Mouse (Mus musculus): ENCODE measurements around the gene Sh3d19. TPM values are rescaled to one million over a fixed set of nuclear protein-coding genes. Genes with fewer than 3 reads are reported as not detected.

Sh3d19 gene
- polyA plus RNA-seq, 1 experiment from 2014 or later, result 6.2 TPM

GRCm38 (mm10) chr3:86119237-86119932, 148.5 kb downstream of the Sh3d19 start:
- 76% methylated on average over 16 of the region's 16 CpGs for WGBS (ENCODE audit: insufficient replicate concordance)
- Histone ChIP-seq H3K9ac (no peak overlapping the region), H3K4me2 (no peak overlapping the region), H3K36me3 (peaks cover 28% of the 10 kb centered on the region), H3K27me3 (no peaks in the 10 kb centered on the region), H3K27ac (no peak overlapping the region), H3K4me3 (replicated peaks) (no peak overlapping the region), H3K9me3 (replicated peaks) (no peaks in the 10 kb centered on the region), H3K4me1 (replicated peaks) (peaks cover 8% of the 10 kb centered on the region; the same call in 1 of the 2 replicates)
- DNase-seq (no peak), ATAC-seq (ENCODE audit: low read depth) (no peak)

DNA sequence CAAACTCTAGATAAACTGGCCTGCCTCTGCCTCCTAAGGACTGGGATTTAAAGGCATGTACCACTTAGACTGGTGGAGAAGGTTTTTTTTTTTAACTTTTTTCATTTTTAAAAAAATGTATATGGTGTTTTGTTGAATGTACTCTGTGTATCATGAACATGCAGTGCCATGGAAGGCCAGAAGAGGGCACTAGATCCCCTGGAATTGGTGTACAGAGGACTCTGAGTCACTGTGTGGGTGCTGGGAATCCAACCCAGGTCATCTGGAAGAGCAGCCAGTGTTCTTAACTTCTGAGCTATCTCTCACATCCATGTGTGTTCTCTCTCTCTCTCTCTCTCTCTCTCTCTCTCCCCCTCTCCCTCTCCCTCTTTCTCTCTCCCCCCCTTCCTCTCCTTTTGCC, 151.2 kb downstream of the Sh3d19 start:
- no peak overlapping the region for H3K4me2 ChIP-seq
- H3K27me3 ChIP-seq, result no peaks in the 10 kb centered on the region
- H3K27ac ChIP-seq, result no peak overlapping the region
- no peak overlapping the region for H3K9ac ChIP-seq
- H3K4me3 ChIP-seq (replicated peaks), result no peak overlapping the region
- no peak for DNase-seq
- no peaks in the 10 kb centered on the region for H3K9me3 ChIP-seq (replicated peaks)
- no peak for ATAC-seq (ENCODE audit: low read depth)
- H3K4me1 ChIP-seq (replicated peaks), result peaks cover 8% of the 10 kb centered on the region; the same call in 1 of the 2 replicates
- H3K36me3 ChIP-seq, result peaks cover 19% of the 10 kb centered on the region

DNA sequence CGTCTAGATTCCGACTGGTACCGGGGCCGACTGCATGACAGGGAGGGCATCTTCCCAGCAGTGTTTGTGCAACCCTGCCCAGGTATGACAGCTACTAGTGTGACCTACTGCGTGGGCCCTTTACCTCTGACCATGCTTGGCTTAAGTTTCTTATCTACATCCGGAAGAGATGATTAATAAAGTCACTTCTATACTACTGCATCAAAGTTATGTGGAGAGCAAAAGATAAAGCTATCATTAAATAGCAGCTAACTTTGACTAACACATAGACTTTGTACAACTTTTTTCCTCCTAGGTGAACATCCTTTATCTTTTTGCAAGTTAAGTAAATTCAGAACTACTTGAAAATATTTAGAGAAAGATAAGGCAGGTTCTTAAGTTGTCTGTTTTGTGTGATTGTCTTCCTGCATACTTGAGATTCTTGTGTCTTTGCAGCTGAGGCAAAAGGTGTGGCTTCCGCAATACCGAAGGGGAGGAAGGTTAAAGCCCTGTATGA, 152.4 kb downstream of the Sh3d19 start:
- peaks cover 8% of the 10 kb centered on the region; the same call in 1 of the 2 replicates for H3K4me1 ChIP-seq (replicated peaks)
- no peak overlapping the region for H3K4me3 ChIP-seq (replicated peaks)
- no peaks in the 10 kb centered on the region for H3K9me3 ChIP-seq (replicated peaks)
- peak; percentile 47; the same call in 1 of the 2 replicates for ATAC-seq (ENCODE audit: low read depth)
- H3K4me2 ChIP-seq, result no peak overlapping the region
- no peak for DNase-seq
- H3K27ac ChIP-seq, result no peak overlapping the region
- H3K9ac ChIP-seq, result no peak overlapping the region
- H3K36me3 ChIP-seq, result peaks cover 19% of the 10 kb centered on the region
- WGBS (ENCODE audit: insufficient replicate concordance), result 62% methylated on average over 8 of the region's 8 CpGs
- H3K27me3 ChIP-seq, result no peaks in the 10 kb centered on the region

DNA sequence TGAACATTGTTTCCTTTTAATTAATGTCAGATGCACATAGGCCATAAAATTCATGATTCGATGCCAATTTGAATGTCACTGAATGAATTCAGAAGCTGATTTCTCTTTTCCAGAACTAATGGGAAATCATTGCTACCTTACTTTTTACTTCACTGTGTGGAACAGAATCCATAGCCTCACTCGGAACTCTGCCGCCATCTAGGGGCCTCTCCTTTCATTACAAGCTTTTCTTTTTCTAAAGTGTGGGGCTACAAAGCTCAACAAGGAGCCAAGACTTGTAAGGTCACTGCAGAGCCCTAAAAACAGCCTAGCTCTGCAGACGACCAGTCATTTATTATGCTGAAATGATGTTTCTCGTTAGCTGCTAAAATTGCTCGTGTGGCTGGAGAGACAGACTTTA, 158.8 kb downstream of the Sh3d19 start:
- ATAC-seq (ENCODE audit: low read depth), result no peak
- peak; percentile 52 for DNase-seq
- Histone ChIP-seq H3K27me3 (no peaks in the 10 kb centered on the region), H3K27ac (no peak overlapping the region), H3K9me3 (replicated peaks) (no peaks in the 10 kb centered on the region), H3K9ac (no peak overlapping the region), H3K4me1 (replicated peaks) (0 out of 2 replicates have a peak, but pooled peaks cover 2% of the 10 kb centered on the region), H3K36me3 (peaks cover 10% of the 10 kb centered on the region), H3K4me3 (replicated peaks) (no peak overlapping the region), H3K4me2 (no peak overlapping the region)
- 13% methylated on average over 6 of the region's 6 CpGs for WGBS (ENCODE audit: insufficient replicate concordance)

DNA sequence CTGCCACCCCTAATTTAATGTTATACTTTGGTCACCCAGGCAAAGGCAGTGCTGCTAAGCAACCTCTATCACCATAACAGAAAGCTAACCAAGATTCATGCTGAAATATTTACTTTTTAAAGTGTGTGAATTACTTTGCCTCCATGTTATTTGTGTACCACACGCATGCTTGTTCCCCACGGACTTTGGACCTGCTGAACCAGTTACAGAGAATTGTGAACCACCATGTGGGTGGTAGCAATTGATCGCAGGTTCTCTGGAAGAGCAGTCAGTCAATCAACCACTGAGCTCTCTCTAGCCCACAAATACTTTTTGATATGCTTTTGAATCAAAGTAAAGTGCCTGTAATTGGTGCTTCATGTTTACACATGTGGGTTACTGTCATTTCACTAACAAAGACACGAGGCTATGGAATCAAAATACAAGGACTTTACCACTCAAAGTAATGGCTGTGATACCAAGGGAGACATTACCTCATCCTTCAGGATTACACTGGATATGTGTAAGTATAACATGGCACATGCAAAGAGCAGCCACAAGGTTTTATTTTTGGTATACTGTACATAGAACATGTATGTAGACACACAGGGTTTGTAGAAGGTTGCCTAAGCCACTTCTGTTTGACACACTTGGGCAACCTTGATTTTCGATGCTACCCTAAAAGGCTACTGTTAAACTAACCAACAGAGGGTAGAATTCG, 164.2 kb downstream of the Sh3d19 start:
- H3K4me1 ChIP-seq (replicated peaks), result peaks cover 53% of the 10 kb centered on the region
- no peak overlapping the region for H3K4me2 ChIP-seq
- ATAC-seq (ENCODE audit: low read depth) (no peak; the same call in 1 of the 2 replicates), DNase-seq (no peak)
- no peak overlapping the region for H3K4me3 ChIP-seq (replicated peaks)
- peaks cover 58% of the 10 kb centered on the region for H3K36me3 ChIP-seq
- 84% methylated on average over 6 of the region's 6 CpGs for WGBS (ENCODE audit: insufficient replicate concordance)
- no peaks in the 10 kb centered on the region for H3K27me3 ChIP-seq
- no peak overlapping the region for H3K9ac ChIP-seq
- H3K27ac ChIP-seq, result peak overlapping the region; percentile 50
- H3K9me3 ChIP-seq (replicated peaks), result no peaks in the 10 kb centered on the region

DNA sequence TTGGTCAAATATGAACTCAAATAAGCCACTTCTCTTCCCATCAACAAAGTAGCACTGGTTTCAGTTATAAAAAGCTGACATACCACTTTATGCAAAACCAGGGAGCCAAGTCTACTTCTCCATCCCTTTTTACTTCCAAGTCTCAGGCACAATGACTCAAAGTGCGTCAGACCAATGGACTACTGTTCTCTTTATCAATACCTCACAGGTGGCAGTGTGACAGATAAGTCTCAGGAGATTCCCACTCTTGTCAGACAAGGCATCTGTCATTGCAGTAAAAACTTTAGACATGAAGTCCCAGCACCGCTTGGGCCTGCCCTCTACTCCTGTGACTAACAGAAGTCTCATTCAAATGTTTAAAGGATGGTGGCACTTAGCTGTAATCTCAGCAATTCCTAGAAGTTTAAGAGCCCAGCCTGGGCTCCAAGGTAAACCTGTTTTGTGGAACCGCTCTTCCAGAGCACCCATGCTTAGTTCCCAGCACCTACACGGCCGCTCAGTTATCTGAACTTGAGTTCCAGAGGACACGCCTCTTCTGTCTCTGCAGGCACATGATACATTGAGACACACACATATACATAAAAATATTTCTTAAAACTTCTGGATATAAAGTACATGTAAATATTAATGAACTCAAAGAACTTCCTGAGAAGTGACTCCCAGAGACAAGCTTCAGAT, 165.1 kb downstream of the Sh3d19 start:
- H3K36me3 ChIP-seq, result peaks cover 67% of the 10 kb centered on the region
- peak; percentile 74 for ATAC-seq (ENCODE audit: low read depth)

GRCm38 (mm10) chr3:86136936-86137574, 166.1 kb downstream of the Sh3d19 start:
- Histone ChIP-seq H3K4me3 (replicated peaks) (no peak overlapping the region), H3K4me1 (replicated peaks) (peaks cover 67% of the 10 kb centered on the region)

More for the DNA sequence above, 165.1 kb downstream of the Sh3d19 start:
- Histone ChIP-seq H3K4me2 (no peak overlapping the region), H3K9me3 (replicated peaks) (no peaks in the 10 kb centered on the region), H3K27ac (peak overlapping the region; percentile 50), H3K9ac (no peak overlapping the region), H3K4me3 (replicated peaks) (no peak overlapping the region), H3K27me3 (no peaks in the 10 kb centered on the region), H3K4me1 (replicated peaks) (peaks cover 62% of the 10 kb centered on the region)
- 37% methylated on average over 6 of the region's 6 CpGs for WGBS (ENCODE audit: insufficient replicate concordance)
- peak; percentile 38 for DNase-seq

GRCm38 (mm10) chr3:86139660-86140059, 168.8 kb downstream of the Sh3d19 start:
- H3K27ac ChIP-seq, result 0 out of 2 replicates have a peak overlapping the region, but pooled peaks have one; percentile 39
- DNase-seq, result no peak
- peaks cover 76% of the 10 kb centered on the region for H3K4me1 ChIP-seq (replicated peaks)
- no peak for ATAC-seq (ENCODE audit: low read depth)
- H3K36me3 ChIP-seq, result peaks cover 71% of the 10 kb centered on the region
- H3K4me2 ChIP-seq, result peak overlapping the region; percentile 93
- H3K9ac ChIP-seq, result peak overlapping the region; percentile 97
- H3K4me3 ChIP-seq (replicated peaks), result peak overlapping the region; percentile 94
- no peaks in the 10 kb centered on the region for H3K9me3 ChIP-seq (replicated peaks)
- WGBS (ENCODE audit: insufficient replicate concordance), result 83% methylated on average over 4 of the region's 4 CpGs
- H3K27me3 ChIP-seq, result no peaks in the 10 kb centered on the region

More at GRCm38 (mm10) chr3:86136936-86137574, 166.1 kb downstream of the Sh3d19 start:
- Histone ChIP-seq H3K27ac (no peak overlapping the region), H3K9ac (no peak overlapping the region), H3K36me3 (peaks cover 75% of the 10 kb centered on the region), H3K27me3 (no peaks in the 10 kb centered on the region), H3K4me2 (no peak overlapping the region), H3K9me3 (replicated peaks) (no peaks in the 10 kb centered on the region)
- WGBS (ENCODE audit: insufficient replicate concordance), result 75% methylated on average over 6 of the region's 6 CpGs
- DNase-seq (no peak), ATAC-seq (ENCODE audit: low read depth) (no peak)

DNA sequence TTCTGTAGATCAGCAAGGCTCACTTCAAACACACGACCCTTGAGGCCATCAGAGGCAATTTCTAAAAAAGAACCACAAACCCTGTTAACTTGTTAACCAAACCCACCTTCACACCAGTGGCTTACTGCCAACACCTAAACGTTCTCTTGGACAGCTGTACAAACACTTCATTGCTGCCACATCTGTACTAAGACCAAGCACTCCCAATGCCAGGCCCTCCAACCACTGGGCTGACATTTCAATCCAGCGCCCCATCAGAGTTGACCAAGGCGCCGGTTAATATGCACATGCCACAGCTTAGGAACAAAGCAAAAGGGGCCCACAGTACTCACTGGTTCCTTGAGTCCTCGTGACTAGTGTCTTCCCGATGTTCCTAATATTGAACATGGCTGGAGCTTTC, 170.5 kb downstream of the Sh3d19 start:
- no peaks in the 10 kb centered on the region for H3K9me3 ChIP-seq (replicated peaks)
- DNase-seq (peak; percentile 12), ATAC-seq (ENCODE audit: low read depth) (no peak)
- peak overlapping the region; percentile 86 for H3K27ac ChIP-seq
- peaks cover 61% of the 10 kb centered on the region for H3K4me1 ChIP-seq (replicated peaks)
- 3% methylated on average over 7 of the region's 7 CpGs for WGBS (ENCODE audit: insufficient replicate concordance)
- peak overlapping the region; percentile 93 for H3K4me2 ChIP-seq
- peak overlapping the region; percentile 94 for H3K4me3 ChIP-seq (replicated peaks)
- H3K27me3 ChIP-seq, result no peaks in the 10 kb centered on the region
- peak overlapping the region; percentile 97 for H3K9ac ChIP-seq
- peaks cover 54% of the 10 kb centered on the region for H3K36me3 ChIP-seq

DNA sequence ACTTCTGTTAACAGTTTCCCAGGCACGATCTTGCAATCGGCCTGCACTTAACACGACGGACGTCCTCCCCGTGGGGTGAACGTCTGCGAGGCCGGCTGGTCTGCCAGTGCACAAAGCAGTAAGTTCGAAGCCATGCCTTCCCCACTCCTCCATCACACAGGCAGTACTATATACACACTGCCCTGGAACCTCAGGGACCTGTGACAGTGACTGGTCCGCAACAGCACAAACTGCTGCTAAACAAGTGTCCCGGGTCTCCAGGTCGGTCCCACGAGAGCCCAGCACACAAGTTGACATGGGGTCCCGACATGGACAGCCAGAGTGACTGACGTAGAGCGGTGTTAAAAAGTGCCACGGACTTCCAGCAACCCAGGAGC, 171.0 kb downstream of the Sh3d19 start:
- DNase-seq, result peak; percentile 12

More for the DNA sequence above, 171.0 kb downstream of the Sh3d19 start:
- H3K27me3 ChIP-seq, result no peaks in the 10 kb centered on the region
- peak overlapping the region; percentile 94 for H3K4me3 ChIP-seq (replicated peaks)
- H3K27ac ChIP-seq, result peak overlapping the region; percentile 86
- H3K4me2 ChIP-seq, result peak overlapping the region; percentile 93
- H3K9me3 ChIP-seq (replicated peaks), result no peaks in the 10 kb centered on the region
- peak; percentile 9 for ATAC-seq (ENCODE audit: low read depth)
- peaks cover 49% of the 10 kb centered on the region for H3K36me3 ChIP-seq
- WGBS (ENCODE audit: insufficient replicate concordance), result 0% methylated on average over 18 of the region's 18 CpGs
- peaks cover 56% of the 10 kb centered on the region for H3K4me1 ChIP-seq (replicated peaks)
- H3K9ac ChIP-seq, result peak overlapping the region; percentile 97

Measured in liver, embryonic 13.5 days (tissue).